Comparison of ENCODE assay signal across 28 mouse cellular contexts in the genomic region with DNA sequence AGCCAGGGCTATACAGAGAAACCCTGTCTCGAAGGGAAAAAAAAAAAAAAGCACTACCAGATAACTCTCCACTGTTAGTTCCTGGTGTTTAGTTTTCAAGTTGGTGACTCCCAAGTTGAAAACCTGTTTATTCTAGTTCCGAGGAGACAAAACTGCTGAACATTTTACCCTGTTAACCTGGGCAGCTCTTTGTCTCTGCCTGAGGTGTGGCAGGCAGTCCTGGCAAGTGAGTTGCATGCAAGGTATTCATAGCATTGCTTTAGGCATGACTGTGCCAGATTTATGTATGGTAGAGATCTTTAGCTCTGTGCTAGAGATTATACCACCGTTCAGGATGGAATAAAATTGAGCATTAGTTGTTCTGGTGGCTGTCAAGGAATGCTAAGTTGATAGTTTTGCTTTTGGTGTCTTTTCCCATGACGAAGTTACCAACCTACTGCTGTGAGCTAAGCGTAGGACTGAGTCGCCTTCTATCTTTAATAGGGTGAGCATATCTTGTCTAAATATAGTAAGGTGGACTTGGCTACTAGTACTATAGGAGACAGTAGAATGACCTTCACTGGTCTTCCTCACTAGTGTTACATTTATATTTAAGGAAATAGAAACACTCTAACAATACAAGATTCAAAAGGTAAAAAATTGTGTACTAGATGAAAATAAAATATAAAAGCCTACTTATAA.
DNase-seq lines count a peak whose midpoint lies in the region; ATAC-seq and TF ChIP-seq lines count a peak whose summit lies in the region.
"Had no signal": no experiment of that assay in that cellular context is flagged by ENCODE, and none has a peak within 500 bp of the region (broad histone marks: within the 10 kb centered on the region; RNA-seq: fewer than 3 reads in every experiment).

No protein-coding gene starts in this region.

- H3K27me3 ChIP-seq in heart, adult 2 months (ENCODE audit: control insufficient read depth, insufficient read depth, low read length) = no peaks in the 10 kb centered on the region
- H3K27me3 ChIP-seq in heart, embryonic 16.5 days (ENCODE audit: control insufficient read depth, insufficient read depth, low read length) = no peaks in the 10 kb centered on the region
- H3K27me3 ChIP-seq: embryonic facial prominence, embryonic 15.5 days; hindbrain, embryonic 15.5 days; intestine, embryonic 15.5 days; limb, embryonic 13.5 days; liver, embryonic 12.5 days; midbrain, embryonic 12.5 days; neural tube, embryonic 12.5 days had no signal

- no peak for DNase-seq in heart, adult 2 months
- DNase-seq in heart, postnatal 14 days = no peak
- DNase-seq in ES-CJ7 (ENCODE audit: low read depth, low spot score) (peak; percentile 23), ZHBTc4 (ENCODE audit: low read depth, low spot score) (peak; percentile 65)
- no peak for DNase-seq in c-Kit-positive CD71-positive TER-119-positive erythroid progenitor cells, embryonic 14.5 days (ENCODE audit: low spot score)
- DNase-seq in layer of hippocampus, postnatal 25 days (ENCODE audit: extremely low spot score in 1 of 2, low spot score in 1 of 2) = no peak
- no peak for DNase-seq in testis, postnatal 10 days (ENCODE audit: low spot score)
- DNase-seq: adrenal gland, postnatal 25 days; cerebellum, adult 11 months; cerebellum, adult 9-11 months; gastrocnemius, postnatal 14 days; kidney, adult 9 months; kidney, postnatal 25 days; layer of hippocampus, postnatal 36 days; lung, adult 18-20 months; lung, postnatal 10 days; right cerebral cortex, postnatal 25 days; thymus, postnatal 25 days had no signal

- H3K4me2 ChIP-seq in heart, embryonic 16.5 days (ENCODE audit: low read depth, low read length) = peak overlapping the region; percentile 31
- H3K4me2 ChIP-seq: embryonic facial prominence, embryonic 15.5 days; hindbrain, embryonic 15.5 days; intestine, embryonic 15.5 days; limb, embryonic 13.5 days; liver, embryonic 12.5 days; midbrain, embryonic 12.5 days; neural tube, embryonic 12.5 days had no signal

- peak overlapping the region; percentile 12; the same call in 1 of the 2 replicates for H3K4me3 ChIP-seq in heart, adult 2 months
- no peak overlapping the region for H3K4me3 ChIP-seq in heart, embryonic 16.5 days (ENCODE audit: low read length)
- H3K4me3 ChIP-seq: embryonic facial prominence, embryonic 15.5 days; hindbrain, embryonic 15.5 days; intestine, embryonic 15.5 days; layer of hippocampus, adult 2 months; limb, embryonic 13.5 days; liver, embryonic 12.5 days; midbrain, embryonic 12.5 days; neural tube, embryonic 12.5 days had no signal

- peaks cover 4% of the 10 kb centered on the region for H3K79me2 ChIP-seq in heart, adult 2 months (replicated peaks; ENCODE audit: control insufficient read depth, insufficient read depth, low read length)

- TF ChIP-seq POLR2A in heart, adult 2 months (IDR thresholded peaks at IDR 0.05; ENCODE audit: insufficient read depth, low read depth, low read length) = peak; percentile 48; the same call in 1 of the 2 replicates

- peak overlapping the region; percentile 93 for H3K27ac ChIP-seq in heart, adult 2 months
- peak overlapping the region; percentile 95 for H3K27ac ChIP-seq in heart, embryonic 16.5 days (ENCODE audit: low read length)
- H3K27ac ChIP-seq: embryonic facial prominence, embryonic 15.5 days; hindbrain, embryonic 15.5 days; intestine, embryonic 15.5 days; layer of hippocampus, adult 2 months; limb, embryonic 13.5 days; liver, embryonic 12.5 days; midbrain, embryonic 12.5 days; neural tube, embryonic 12.5 days had no signal

- no peak for TF ChIP-seq CTCF in heart, adult 2 months (IDR thresholded peaks at IDR 0.05)

- H3K4me1 ChIP-seq in heart, adult 2 months (ENCODE audit: control insufficient read depth, insufficient read depth, low read length) = peaks cover 40% of the 10 kb centered on the region
- peaks cover 40% of the 10 kb centered on the region for H3K4me1 ChIP-seq in heart, embryonic 16.5 days (ENCODE audit: control insufficient read depth, insufficient read depth, low read length)
- H3K4me1 ChIP-seq: embryonic facial prominence, embryonic 15.5 days; hindbrain, embryonic 15.5 days; intestine, embryonic 15.5 days; midbrain, embryonic 12.5 days; neural tube, embryonic 12.5 days had no signal

- H3K36me3 ChIP-seq in heart, adult 2 months (ENCODE audit: control insufficient read depth, insufficient read depth, low read length) = peaks cover 63% of the 10 kb centered on the region
- H3K36me3 ChIP-seq in heart, embryonic 16.5 days (ENCODE audit: control insufficient read depth, insufficient read depth) = no peaks in the 10 kb centered on the region
- H3K36me3 ChIP-seq: embryonic facial prominence, embryonic 15.5 days; hindbrain, embryonic 15.5 days; intestine, embryonic 15.5 days; limb, embryonic 13.5 days; liver, embryonic 12.5 days; midbrain, embryonic 12.5 days; neural tube, embryonic 12.5 days had no signal

- peak; percentile 82; the same call in 1 of the 2 replicates for ATAC-seq in heart, embryonic 16.5 days (replicated peaks; ENCODE audit: extremely low read depth, insufficient read depth, low FRiP score)
- ATAC-seq: forebrain, embryonic 14.5 days; intestine, embryonic 15.5 days; liver, embryonic 12.5 days had no signal

- TF ChIP-seq EP300 in heart, adult 2 months (IDR thresholded peaks at IDR 0.05; ENCODE audit: insufficient read depth, low read depth, low read length) = no peak

- intact Hi-C loops in heart, adult 2 months (cut with DNase I) = loop anchor here (5.0 kb wide), 1 partner anchor 76 kb away; no protein-coding TSS in a partner anchor
- intact Hi-C loops in heart, postnatal 14 days (cut with DNase I) = loop anchor here (5.0 kb wide), 1 partner anchor 76 kb away; no protein-coding TSS in a partner anchor

- WGBS in heart, adult 2 months = 37% methylated on average over 6 of the region's 6 CpGs
- 41% methylated on average over 6 of the region's 6 CpGs for WGBS in heart, embryonic 16.5 days

- H3K9ac ChIP-seq in heart, adult 2 months (ENCODE audit: low read depth, low read length) = peak overlapping the region; percentile 3; the same call in 1 of the 2 replicates
- H3K9ac ChIP-seq in heart, embryonic 16.5 days (ENCODE audit: low read length) = no peak overlapping the region
- H3K9ac ChIP-seq: embryonic facial prominence, embryonic 15.5 days; hindbrain, embryonic 15.5 days; intestine, embryonic 15.5 days; limb, embryonic 13.5 days; liver, embryonic 12.5 days; midbrain, embryonic 12.5 days; neural tube, embryonic 12.5 days had no signal

- no peaks in the 10 kb centered on the region for H3K9me3 ChIP-seq in heart, embryonic 16.5 days (replicated peaks; ENCODE audit: control insufficient read depth, low read length)
- H3K9me3 ChIP-seq: embryonic facial prominence, embryonic 15.5 days; hindbrain, embryonic 15.5 days; intestine, embryonic 15.5 days; limb, embryonic 13.5 days; liver, embryonic 12.5 days; midbrain, embryonic 12.5 days; neural tube, embryonic 12.5 days had no signal

Comparison
In these comparisons a context has a peak if more than half of its experiments do, and no peak if none do; other contexts are left out.
1. DNase-seq: peak in ES-CJ7 (single experiment) and ZHBTc4 (single experiment); none in heart, adult 2 months (0 of 2), heart, postnatal 14 days (0 of 2), c-Kit-positive CD71-positive TER-119-positive erythroid progenitor cells, embryonic 14.5 days (single experiment), layer of hippocampus, postnatal 25 days (0 of 2) and testis, postnatal 10 days (single experiment).